Mouse (Mus musculus): ENCODE measurements at regions not wholly inside any gene's neighbourhood (a gene's known extent, or its start where the extent isn't known, plus 50 kb on each side); places are given as distances from the start of the nearest gene placed in this dataset.
"Not testable (repeated sequence)": the region's sequence is repeated elsewhere in the genome, so short reads cannot be mapped to it uniquely, and the experiment has no call there.

GRCm38 (mm10) chr17:26335551-26335950 is 79.1 kb upstream of the Neurl1b start:
- DNase-seq (ENCODE audit: low spot score in 2 of 2): no peak

DNA sequence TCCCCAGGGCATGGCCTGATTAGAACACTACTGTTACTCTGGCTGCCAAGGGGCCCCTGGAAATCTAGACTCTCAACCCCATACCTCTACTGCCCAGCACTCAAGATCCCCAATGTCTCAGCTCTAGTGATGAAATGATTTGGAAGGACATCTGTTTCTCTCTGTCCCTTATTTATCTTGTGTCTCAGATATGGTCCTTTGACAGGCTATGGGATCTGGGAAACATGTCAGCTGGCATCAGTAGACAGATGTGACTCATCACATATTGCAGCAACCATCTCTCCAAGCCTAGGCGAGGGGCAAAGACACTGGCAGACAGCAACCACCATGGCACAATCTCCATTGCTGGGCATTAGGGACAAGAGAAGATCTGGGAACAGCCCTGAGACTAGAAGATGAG is 78.6 kb upstream of the Neurl1b start:
- DNase-seq (ENCODE audit: low spot score in 2 of 2): no peak

GRCm38 (mm10) chr17:26337106-26337505 is 77.5 kb upstream of the Neurl1b start:
- DNase-seq (ENCODE audit: low spot score in 2 of 2): no peak

- DNase-seq (ENCODE audit: low spot score in 2 of 2): not testable (repeated sequence)
Measured at GRCm38 (mm10) chr17:26345436-26345835, 69.2 kb upstream of the Neurl1b start.

GRCm38 (mm10) chr17:26348116-26348515 is 66.5 kb upstream of the Neurl1b start:
- no peak for DNase-seq (ENCODE audit: low spot score in 2 of 2)

- DNase-seq (ENCODE audit: low spot score in 2 of 2): no peak
Measured at GRCm38 (mm10) chr17:26349741-26350140, 64.9 kb upstream of the Neurl1b start.

- no peak for DNase-seq (ENCODE audit: low spot score in 2 of 2)
Measured at GRCm38 (mm10) chr17:26350216-26350615, 64.4 kb upstream of the Neurl1b start.

GRCm38 (mm10) chr17:26351991-26352390 is 62.6 kb upstream of the Neurl1b start:
- DNase-seq (ENCODE audit: low spot score in 2 of 2): no peak

GRCm38 (mm10) chr17:26352712-26353111 is 61.9 kb upstream of the Neurl1b start:
- DNase-seq (ENCODE audit: low spot score in 2 of 2): no peak

GRCm38 (mm10) chr17:26354431-26354830 is 60.2 kb upstream of the Neurl1b start:
- DNase-seq (ENCODE audit: low spot score in 2 of 2): no peak

DNA sequence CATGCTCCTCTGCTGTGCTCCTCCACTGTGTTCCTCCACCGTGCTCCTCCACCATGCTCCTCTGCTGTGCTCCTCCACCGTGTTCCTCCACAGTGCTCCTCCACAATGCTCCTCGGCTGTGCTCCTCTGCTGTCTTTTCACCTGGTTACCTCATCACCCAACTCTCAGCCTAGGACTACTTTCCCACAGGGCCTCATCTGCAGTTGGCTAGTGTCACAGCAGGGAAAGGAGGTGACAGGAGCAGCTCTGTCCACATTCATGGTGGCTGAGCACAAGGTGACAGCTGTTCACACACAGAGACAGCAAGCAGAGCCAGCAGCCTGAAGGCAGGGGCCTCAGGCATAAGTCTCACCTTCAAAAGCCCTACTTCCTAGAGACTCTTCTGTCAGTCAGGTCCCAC is 59.3 kb upstream of the Neurl1b start:
- DNase-seq (ENCODE audit: low spot score in 2 of 2): no peak

- no peak for DNase-seq (ENCODE audit: low spot score in 2 of 2)
Measured at GRCm38 (mm10) chr17:26356906-26357305, 57.7 kb upstream of the Neurl1b start.

DNA sequence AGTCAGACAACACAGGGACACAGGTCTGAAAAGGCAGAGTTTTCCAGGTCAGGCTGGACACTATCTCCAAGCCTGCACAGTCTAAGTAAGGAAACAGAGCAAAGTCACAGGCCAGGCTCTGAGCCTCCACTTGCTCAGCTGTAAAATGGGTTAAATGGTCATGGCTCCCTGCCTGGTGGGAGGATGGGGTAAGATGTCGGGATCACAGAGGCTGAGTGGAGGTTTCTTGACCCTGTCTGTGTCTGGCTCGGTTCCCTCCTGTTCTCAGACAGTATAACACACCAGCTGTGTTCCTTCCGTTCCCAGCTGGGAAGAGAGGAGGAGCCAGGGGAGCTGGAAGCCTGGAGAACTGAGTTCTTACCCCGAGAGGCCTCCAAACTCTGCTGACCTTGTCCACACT is 56.8 kb upstream of the Neurl1b start:
- DNase-seq (ENCODE audit: low spot score in 2 of 2): no peak

GRCm38 (mm10) chr17:26360711-26361110 is 53.9 kb upstream of the Neurl1b start:
- peak in 1 of 2 experiments; percentile 4 for DNase-seq (ENCODE audit: low spot score in 2 of 2)

GRCm38 (mm10) chr17:26361420-26361819 is 53.2 kb upstream of the Neurl1b start:
- DNase-seq (ENCODE audit: low spot score in 2 of 2): peak in 1 of 2 experiments; percentile 2

DNA sequence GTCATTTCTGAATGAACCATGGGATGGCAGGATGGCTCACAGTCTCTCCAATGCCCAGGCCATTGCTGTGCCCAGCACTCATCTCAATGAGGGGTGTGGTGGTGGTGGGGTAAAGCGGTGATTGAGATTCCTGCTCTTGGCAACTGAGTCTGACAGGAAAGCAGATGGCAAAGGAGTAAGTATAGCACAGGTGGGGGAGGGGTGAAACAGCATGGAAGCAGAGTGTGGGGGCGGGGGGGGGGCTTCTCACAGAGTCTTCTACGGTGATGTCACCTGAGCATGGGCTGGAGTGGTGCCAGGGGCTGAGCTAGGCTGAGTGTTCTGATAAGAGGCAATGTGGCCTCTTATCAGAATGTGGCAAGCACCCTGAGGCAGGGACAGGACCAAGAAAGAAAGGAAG is 52.6 kb upstream of the Neurl1b start:
- peak in 1 of 2 experiments; percentile 4 for DNase-seq (ENCODE audit: low spot score in 2 of 2)

GRCm38 (mm10) chr17:26362586-26363361 is 51.9 kb upstream of the Neurl1b start:
- DNase-seq (ENCODE audit: low spot score in 2 of 2): no peak

GRCm38 (mm10) chr17:26363853-26364532 is 50.6 kb upstream of the Neurl1b start:
- no peak for DNase-seq (ENCODE audit: low spot score in 2 of 2)
